Mouse (Mus musculus): ENCODE measurements around the gene Tmem121b. TPM values are rescaled to one million over a fixed set of nuclear protein-coding genes. Genes with fewer than 3 reads are reported as not detected.
A peak's percentile ranks its signal among the peaks of the same experiment; 100 is the strongest.

Tmem121b gene
- polyA plus RNA-seq, 1 experiment from 2014 or later: 0.17 TPM

- Histone ChIP-seq H3K27me3 (ENCODE audit: control insufficient read depth, insufficient read depth, low read length) (no peaks in the 10 kb centered on the region), H3K4me3 (ENCODE audit: low read depth, low read length) (no peak overlapping the region), H3K4me2 (replicated peaks; ENCODE audit: low read depth, low read length) (no peak overlapping the region), H3K9me3 (ENCODE audit: control insufficient read depth, low read depth, low read length) (no peaks in the 10 kb centered on the region), H3K36me3 (ENCODE audit: control insufficient read depth, insufficient read depth, low read length) (no peaks in the 10 kb centered on the region), H3K27ac (ENCODE audit: low read length) (no peak overlapping the region), H3K4me1 (ENCODE audit: control insufficient read depth, insufficient read depth, low read length) (no peaks in the 10 kb centered on the region), H3K9ac (replicated peaks; ENCODE audit: low read depth, low read length) (no peak overlapping the region)
- peak; percentile 50; the same call in 1 of the 2 replicates for ATAC-seq (ENCODE audit: insufficient number of reproducible peaks, insufficient read depth, low FRiP score, low read depth)
- WGBS: 61% methylated on average over 8 of the region's 8 CpGs
Measured at GRCm38 (mm10) chr6:120475288-120475687, 18.3 kb downstream of the Tmem121b start.

GRCm38 (mm10) chr6:120473427-120473826, 20.2 kb downstream of the Tmem121b start:
- Histone ChIP-seq H3K4me1 (ENCODE audit: control insufficient read depth, insufficient read depth, low read length) (no peaks in the 10 kb centered on the region), H3K4me3 (ENCODE audit: low read depth, low read length) (no peak overlapping the region), H3K9ac (replicated peaks; ENCODE audit: low read depth, low read length) (no peak overlapping the region), H3K27ac (ENCODE audit: low read length) (no peak overlapping the region), H3K27me3 (ENCODE audit: control insufficient read depth, insufficient read depth, low read length) (no peaks in the 10 kb centered on the region), H3K4me2 (replicated peaks; ENCODE audit: low read depth, low read length) (no peak overlapping the region), H3K9me3 (ENCODE audit: control insufficient read depth, low read depth, low read length) (no peaks in the 10 kb centered on the region), H3K36me3 (ENCODE audit: control insufficient read depth, insufficient read depth, low read length) (no peaks in the 10 kb centered on the region)
- 56% methylated on average over 5 of the region's 5 CpGs for WGBS
- ATAC-seq (ENCODE audit: insufficient number of reproducible peaks, insufficient read depth, low FRiP score, low read depth): peak; percentile 11; the same call in 1 of the 2 replicates

GRCm38 (mm10) chr6:120472455-120473140, 21.0 kb downstream of the Tmem121b start:
- Histone ChIP-seq H3K4me3 (ENCODE audit: low read depth, low read length) (no peak overlapping the region), H3K9me3 (ENCODE audit: control insufficient read depth, low read depth, low read length) (no peaks in the 10 kb centered on the region), H3K9ac (replicated peaks; ENCODE audit: low read depth, low read length) (no peak overlapping the region), H3K4me1 (ENCODE audit: control insufficient read depth, insufficient read depth, low read length) (no peaks in the 10 kb centered on the region), H3K27ac (ENCODE audit: low read length) (no peak overlapping the region), H3K4me2 (replicated peaks; ENCODE audit: low read depth, low read length) (no peak overlapping the region), H3K36me3 (ENCODE audit: control insufficient read depth, insufficient read depth, low read length) (no peaks in the 10 kb centered on the region), H3K27me3 (ENCODE audit: control insufficient read depth, insufficient read depth, low read length) (no peaks in the 10 kb centered on the region)
- no peak for ATAC-seq (ENCODE audit: insufficient number of reproducible peaks, insufficient read depth, low FRiP score, low read depth)
- WGBS: 38% methylated on average over 8 of the region's 8 CpGs

GRCm38 (mm10) chr6:120471991-120472441, 21.6 kb downstream of the Tmem121b start:
- H3K4me2 ChIP-seq (replicated peaks; ENCODE audit: low read depth, low read length): no peak overlapping the region
- 21% methylated on average over 5 of the region's 5 CpGs for WGBS
- H3K27ac ChIP-seq (ENCODE audit: low read length): no peak overlapping the region
- no peak overlapping the region for H3K4me3 ChIP-seq (ENCODE audit: low read depth, low read length)
- no peaks in the 10 kb centered on the region for H3K36me3 ChIP-seq (ENCODE audit: control insufficient read depth, insufficient read depth, low read length)
- no peak for ATAC-seq (ENCODE audit: insufficient number of reproducible peaks, insufficient read depth, low FRiP score, low read depth)
- no peak overlapping the region for H3K9ac ChIP-seq (replicated peaks; ENCODE audit: low read depth, low read length)
- H3K27me3 ChIP-seq (ENCODE audit: control insufficient read depth, insufficient read depth, low read length): no peaks in the 10 kb centered on the region
- no peaks in the 10 kb centered on the region for H3K4me1 ChIP-seq (ENCODE audit: control insufficient read depth, insufficient read depth, low read length)
- H3K9me3 ChIP-seq (ENCODE audit: control insufficient read depth, low read depth, low read length): no peaks in the 10 kb centered on the region

DNA sequence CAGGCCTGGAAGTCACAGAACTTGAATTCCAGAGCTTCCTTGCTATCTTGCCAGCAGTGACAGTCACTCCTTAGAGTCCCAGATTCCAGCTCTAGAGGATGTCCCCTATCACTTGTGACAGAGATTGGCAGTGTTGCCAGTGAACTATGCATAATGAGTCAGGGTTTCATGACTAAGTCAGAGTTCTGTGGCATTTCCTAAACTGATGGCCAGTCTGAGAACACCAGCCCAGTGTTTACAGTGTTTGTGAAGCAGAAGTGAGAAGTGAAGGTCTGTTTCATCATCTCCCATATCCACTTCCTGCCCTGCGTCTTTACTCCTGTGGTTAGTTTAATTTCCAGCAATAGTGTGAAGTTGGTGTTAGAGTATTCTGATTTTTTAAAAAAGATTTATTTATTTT, 22.9 kb downstream of the Tmem121b start:
- ATAC-seq (ENCODE audit: insufficient number of reproducible peaks, insufficient read depth, low FRiP score, low read depth): no peak

GRCm38 (mm10) chr6:120469770-120470169, 23.8 kb downstream of the Tmem121b start:
- Histone ChIP-seq H3K9ac (replicated peaks; ENCODE audit: low read depth, low read length) (no peak overlapping the region), H3K9me3 (ENCODE audit: control insufficient read depth, low read depth, low read length) (no peaks in the 10 kb centered on the region), H3K27me3 (ENCODE audit: control insufficient read depth, insufficient read depth, low read length) (no peaks in the 10 kb centered on the region), H3K4me2 (replicated peaks; ENCODE audit: low read depth, low read length) (no peak overlapping the region), H3K4me3 (ENCODE audit: low read depth, low read length) (no peak overlapping the region), H3K27ac (ENCODE audit: low read length) (no peak overlapping the region), H3K4me1 (ENCODE audit: control insufficient read depth, insufficient read depth, low read length) (no peaks in the 10 kb centered on the region), H3K36me3 (ENCODE audit: control insufficient read depth, insufficient read depth, low read length) (no peaks in the 10 kb centered on the region)
- ATAC-seq (ENCODE audit: insufficient number of reproducible peaks, insufficient read depth, low FRiP score, low read depth): no peak

More for the DNA sequence above, 22.9 kb downstream of the Tmem121b start:
- Histone ChIP-seq H3K36me3 (ENCODE audit: control insufficient read depth, insufficient read depth, low read length) (no peaks in the 10 kb centered on the region), H3K4me3 (ENCODE audit: low read depth, low read length) (no peak overlapping the region), H3K27me3 (ENCODE audit: control insufficient read depth, insufficient read depth, low read length) (no peaks in the 10 kb centered on the region), H3K4me2 (replicated peaks; ENCODE audit: low read depth, low read length) (no peak overlapping the region), H3K27ac (ENCODE audit: low read length) (no peak overlapping the region), H3K9me3 (ENCODE audit: control insufficient read depth, low read depth, low read length) (no peaks in the 10 kb centered on the region), H3K9ac (replicated peaks; ENCODE audit: low read depth, low read length) (no peak overlapping the region), H3K4me1 (ENCODE audit: control insufficient read depth, insufficient read depth, low read length) (no peaks in the 10 kb centered on the region)
- 73% methylated on average over 1 of the region's 1 CpGs for WGBS

DNA sequence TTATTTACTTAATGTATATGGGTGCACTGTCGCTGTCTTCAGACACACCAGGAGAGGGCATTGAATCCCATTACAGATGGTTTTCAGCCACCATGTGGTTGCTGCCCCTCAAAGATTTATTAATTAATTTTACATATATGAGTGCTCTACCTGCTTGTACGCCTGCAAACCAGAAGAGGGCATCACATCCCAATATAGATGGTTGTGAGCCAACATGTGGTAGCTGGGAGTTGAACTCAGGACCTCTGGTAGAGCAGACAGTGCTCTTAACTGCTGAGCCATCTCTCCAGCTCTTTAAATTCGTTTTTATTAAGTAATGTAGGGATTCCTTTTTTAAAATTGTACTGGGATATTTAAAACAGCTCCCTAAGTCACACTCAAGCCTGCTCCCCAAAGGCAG, 24.3 kb downstream of the Tmem121b start:
- no peak overlapping the region for H3K4me2 ChIP-seq (replicated peaks; ENCODE audit: low read depth, low read length)
- WGBS: 64% methylated on average over 3 of the region's 3 CpGs
- no peak for ATAC-seq (ENCODE audit: insufficient number of reproducible peaks, insufficient read depth, low FRiP score, low read depth)

DNA sequence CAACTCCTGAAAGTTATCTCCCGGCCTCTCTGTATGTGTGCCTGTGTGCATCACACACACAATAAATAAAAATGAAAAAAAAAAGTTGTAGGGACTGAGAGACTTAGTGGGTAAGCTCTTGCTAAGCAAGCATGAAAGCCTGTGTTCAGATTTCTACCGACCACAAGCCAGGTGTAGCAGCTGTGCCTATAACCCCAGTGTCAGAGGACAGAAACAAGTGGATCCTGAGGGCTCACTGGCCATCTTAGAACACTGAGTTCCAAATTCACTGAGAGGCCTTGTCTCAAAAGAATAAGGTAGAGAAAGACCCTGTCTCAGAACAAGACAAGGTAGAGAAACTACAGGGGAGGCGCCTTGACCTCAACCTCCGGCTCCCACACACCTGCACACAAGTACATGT, 25.3 kb downstream of the Tmem121b start:
- Histone ChIP-seq H3K27me3 (ENCODE audit: control insufficient read depth, insufficient read depth, low read length) (0 out of 2 replicates have a peak, but pooled peaks cover 4% of the 10 kb centered on the region), H3K9ac (replicated peaks; ENCODE audit: low read depth, low read length) (no peak overlapping the region), H3K4me3 (ENCODE audit: low read depth, low read length) (no peak overlapping the region), H3K36me3 (ENCODE audit: control insufficient read depth, insufficient read depth, low read length) (no peaks in the 10 kb centered on the region), H3K9me3 (ENCODE audit: control insufficient read depth, low read depth, low read length) (no peaks in the 10 kb centered on the region), H3K27ac (ENCODE audit: low read length) (no peak overlapping the region), H3K4me2 (replicated peaks; ENCODE audit: low read depth, low read length) (no peak overlapping the region), H3K4me1 (ENCODE audit: control insufficient read depth, insufficient read depth, low read length) (peaks cover 10% of the 10 kb centered on the region; the same call in 1 of the 2 replicates)
- ATAC-seq (ENCODE audit: insufficient number of reproducible peaks, insufficient read depth, low FRiP score, low read depth): no peak
- 93% methylated on average over 4 of the region's 4 CpGs for WGBS

More for the DNA sequence above, 24.3 kb downstream of the Tmem121b start:
- no peaks in the 10 kb centered on the region for H3K27me3 ChIP-seq (ENCODE audit: control insufficient read depth, insufficient read depth, low read length)
- H3K27ac ChIP-seq (ENCODE audit: low read length): no peak overlapping the region
- H3K4me1 ChIP-seq (ENCODE audit: control insufficient read depth, insufficient read depth, low read length): peaks cover 3% of the 10 kb centered on the region; the same call in 1 of the 2 replicates
- no peak overlapping the region for H3K4me3 ChIP-seq (ENCODE audit: low read depth, low read length)
- H3K36me3 ChIP-seq (ENCODE audit: control insufficient read depth, insufficient read depth, low read length): no peaks in the 10 kb centered on the region
- no peaks in the 10 kb centered on the region for H3K9me3 ChIP-seq (ENCODE audit: control insufficient read depth, low read depth, low read length)
- H3K9ac ChIP-seq (replicated peaks; ENCODE audit: low read depth, low read length): no peak overlapping the region
